Mouse (Mus musculus) hindbrain, embryonic 12.5 days (tissue): ENCODE measurements around the gene Ap3d1. TPM values are rescaled to one million over a fixed set of nuclear protein-coding genes. Genes with fewer than 3 reads are reported as not detected.
A peak's percentile ranks its signal among the peaks of the same experiment; 100 is the strongest.

Experiments used
- ATAC-seq: fragments of 200-750 bp; cut with Nextera tagmentation; 2 replicates; pipeline ENCODE4 v1.8.0; 2017; ENCODE audit warnings: moderate TSS enrichment; ENCODE audit not compliant: low FRiP score
- H3K27ac ChIP-seq: fragments of 300-500 bp; sonication (generic); 2 replicates; pipeline ENCODE4 v1.5.1; 2016; ENCODE audit warnings: mild to moderate bottlenecking
- H3K27me3 ChIP-seq: fragments of 300-500 bp; sonication (generic); 2 replicates; pipeline ENCODE4 v1.6.1; 2016; ENCODE audit warnings: mild to moderate bottlenecking
- H3K36me3 ChIP-seq: fragments of 300-500 bp; sonication (generic); 2 replicates; pipeline ENCODE4 v1.6.1; 2016; ENCODE audit warnings: mild to moderate bottlenecking
- H3K4me1 ChIP-seq: fragments of 300-500 bp; sonication (generic); 2 replicates; pipeline ENCODE4 v1.6.1; 2016
- H3K4me2 ChIP-seq: fragments of 300-500 bp; sonication (generic); replicated peaks from 2 replicates; pipeline ENCODE4 v1.6.1; 2016; ENCODE audit warnings: mild to moderate bottlenecking
- H3K4me3 ChIP-seq: fragments of 300-500 bp; sonication (generic); 2 replicates; pipeline ENCODE4 v1.5.1; 2016; ENCODE audit warnings: mild to moderate bottlenecking
- H3K9ac ChIP-seq: fragments of 300-500 bp; sonication (generic); 2 replicates; pipeline ENCODE4 v1.6.1; 2016; ENCODE audit warnings: mild to moderate bottlenecking, moderate library complexity
- H3K9me3 ChIP-seq: fragments of 300-500 bp; sonication (generic); replicated peaks from 2 replicates; pipeline ENCODE4 v1.6.1; 2016; ENCODE audit warnings: mild to moderate bottlenecking
- WGBS: fragments of 180-500 bp; shearing (Covaris S2); methylation state at CpG from one replicate; pipeline ENCODE4 v1.1.7; 2016; 5-methylcytosine and 5-hydroxymethylcytosine counted together
- polyA plus RNA-seq: library from polyadenylated mRNA; unstranded; fragments of >200 nt; fragmentation: Nextera tagmentation; extraction: Ambion mirVana; gene quantifications from 2 replicates; pipeline ENCODE4 v1.2.1, GENCODE M21; 2016

Ap3d1 gene
- polyA plus RNA-seq, 1 experiment from 2014 or later = 101 TPM

- Histone ChIP-seq H3K4me1 (peaks cover 29% of the 10 kb centered on the region), H3K27me3 (no peaks in the 10 kb centered on the region), H3K36me3 (peaks cover 8% of the 10 kb centered on the region; the same call in 1 of the 2 replicates), H3K27ac (no peak overlapping the region), H3K9me3 (no peaks in the 10 kb centered on the region), H3K9ac (peak overlapping the region; percentile 65; the same call in 1 of the 2 replicates), H3K4me2 (peak overlapping the region; percentile 82), H3K4me3 (peak overlapping the region; percentile 54)
- 45% methylated on average over 4 of the region's 4 CpGs for WGBS
- no peak for ATAC-seq
These were observed 41.3 kb downstream of the Ap3d1 start for GRCm38 (mm10) chr10:80700732-80701131.

GRCm38 (mm10) chr10:80700038-80700504, 42.0 kb downstream of the Ap3d1 start:
- Histone ChIP-seq H3K27me3 (no peaks in the 10 kb centered on the region), H3K27ac (no peak overlapping the region), H3K4me2 (peak overlapping the region; percentile 82; the same call in 1 of the 2 replicates), H3K4me1 (peaks cover 29% of the 10 kb centered on the region), H3K4me3 (peak overlapping the region; percentile 54), H3K9ac (no peak overlapping the region), H3K36me3 (peaks cover 6% of the 10 kb centered on the region; the same call in 1 of the 2 replicates), H3K9me3 (no peaks in the 10 kb centered on the region)
- ATAC-seq = no peak
- WGBS = 86% methylated on average over 7 of the region's 7 CpGs

GRCm38 (mm10) chr10:80698605-80699004, 43.5 kb downstream of the Ap3d1 start:
- Histone ChIP-seq H3K9ac (peak overlapping the region; percentile 15; the same call in 1 of the 2 replicates), H3K27me3 (no peaks in the 10 kb centered on the region), H3K4me2 (no peak overlapping the region), H3K4me1 (peaks cover 28% of the 10 kb centered on the region), H3K9me3 (no peaks in the 10 kb centered on the region), H3K27ac (no peak overlapping the region), H3K36me3 (0 out of 2 replicates have a peak, but pooled peaks cover 7% of the 10 kb centered on the region), H3K4me3 (no peak overlapping the region)
- WGBS = 94% methylated on average over 9 of the region's 9 CpGs
- ATAC-seq = no peak

GRCm38 (mm10) chr10:80697812-80698211, 44.3 kb downstream of the Ap3d1 start:
- ATAC-seq = no peak
- Histone ChIP-seq H3K9ac (no peak overlapping the region), H3K27ac (no peak overlapping the region), H3K4me2 (no peak overlapping the region), H3K27me3 (no peaks in the 10 kb centered on the region), H3K4me1 (peaks cover 20% of the 10 kb centered on the region), H3K9me3 (no peaks in the 10 kb centered on the region), H3K36me3 (0 out of 2 replicates have a peak, but pooled peaks cover 7% of the 10 kb centered on the region), H3K4me3 (no peak overlapping the region)
- WGBS = 83% methylated on average over 9 of the region's 9 CpGs

- peaks cover 17% of the 10 kb centered on the region for H3K4me1 ChIP-seq
- no peak overlapping the region for H3K9ac ChIP-seq
- no peak overlapping the region for H3K4me2 ChIP-seq
- H3K36me3 ChIP-seq = 0 out of 2 replicates have a peak, but pooled peaks cover 7% of the 10 kb centered on the region
- no peaks in the 10 kb centered on the region for H3K9me3 ChIP-seq
- no peak overlapping the region for H3K4me3 ChIP-seq
- ATAC-seq = no peak
- no peak overlapping the region for H3K27ac ChIP-seq
- no peaks in the 10 kb centered on the region for H3K27me3 ChIP-seq
- WGBS = 92% methylated on average over 8 of the region's 8 CpGs
These were observed 44.7 kb downstream of the Ap3d1 start for GRCm38 (mm10) chr10:80697393-80697787.

- Histone ChIP-seq H3K4me3 (no peak overlapping the region), H3K4me2 (no peak overlapping the region), H3K9me3 (no peaks in the 10 kb centered on the region), H3K27ac (peak overlapping the region; percentile 40; the same call in 1 of the 2 replicates), H3K4me1 (peaks cover 17% of the 10 kb centered on the region), H3K27me3 (no peaks in the 10 kb centered on the region), H3K36me3 (0 out of 2 replicates have a peak, but pooled peaks cover 7% of the 10 kb centered on the region), H3K9ac (no peak overlapping the region)
- 73% methylated on average over 12 of the region's 12 CpGs for WGBS
- ATAC-seq = no peak
These were observed 45.3 kb downstream of the Ap3d1 start for GRCm38 (mm10) chr10:80696502-80697392.

GRCm38 (mm10) chr10:80695801-80696501, 46.1 kb downstream of the Ap3d1 start:
- Histone ChIP-seq H3K36me3 (peaks cover 9% of the 10 kb centered on the region), H3K9me3 (no peaks in the 10 kb centered on the region), H3K27me3 (no peaks in the 10 kb centered on the region), H3K9ac (no peak overlapping the region), H3K4me1 (peaks cover 13% of the 10 kb centered on the region), H3K4me3 (no peak overlapping the region), H3K27ac (peak overlapping the region; percentile 40; the same call in 1 of the 2 replicates), H3K4me2 (no peak overlapping the region)
- 72% methylated on average over 10 of the region's 10 CpGs for WGBS
- no peak for ATAC-seq

GRCm38 (mm10) chr10:80695186-80695585, 46.9 kb downstream of the Ap3d1 start:
- peaks cover 17% of the 10 kb centered on the region for H3K36me3 ChIP-seq
- 83% methylated on average over 2 of the region's 2 CpGs for WGBS
- H3K27ac ChIP-seq = no peak overlapping the region
- no peak for ATAC-seq
- H3K4me2 ChIP-seq = no peak overlapping the region
- H3K4me1 ChIP-seq = peaks cover 5% of the 10 kb centered on the region
- H3K27me3 ChIP-seq = no peaks in the 10 kb centered on the region
- no peak overlapping the region for H3K9ac ChIP-seq
- no peak overlapping the region for H3K4me3 ChIP-seq
- H3K9me3 ChIP-seq = no peaks in the 10 kb centered on the region

- Histone ChIP-seq H3K4me3 (no peak overlapping the region), H3K4me2 (no peak overlapping the region), H3K4me1 (no peaks in the 10 kb centered on the region), H3K36me3 (peaks cover 25% of the 10 kb centered on the region), H3K9ac (no peak overlapping the region), H3K9me3 (no peaks in the 10 kb centered on the region), H3K27ac (no peak overlapping the region), H3K27me3 (no peaks in the 10 kb centered on the region)
- 87% methylated on average over 13 of the region's 13 CpGs for WGBS
- no peak for ATAC-seq
These were observed 47.7 kb downstream of the Ap3d1 start for GRCm38 (mm10) chr10:80694159-80694938.

- Histone ChIP-seq H3K27ac (no peak overlapping the region), H3K27me3 (no peaks in the 10 kb centered on the region), H3K4me3 (no peak overlapping the region), H3K4me2 (no peak overlapping the region), H3K4me1 (no peaks in the 10 kb centered on the region), H3K9me3 (no peaks in the 10 kb centered on the region), H3K36me3 (peaks cover 33% of the 10 kb centered on the region), H3K9ac (no peak overlapping the region)
- WGBS = 92% methylated on average over 12 of the region's 12 CpGs
- ATAC-seq = no peak
These were observed 48.5 kb downstream of the Ap3d1 start for GRCm38 (mm10) chr10:80693401-80694045.
